Mouse (Mus musculus) naive thymus-derived CD4-positive, alpha-beta T cell, adult 5 months (primary cell): ENCODE results near the gene Olfr683. TPM values are rescaled to one million over a fixed set of nuclear protein-coding genes. Genes with fewer than 3 reads are reported as not detected.

ENCODE experiments used
- polyA plus RNA-seq: library from polyadenylated mRNA; unstranded; fragments of 100-300 nt; shearing (Covaris generic); gene quantifications from one replicate; pipeline ENCODE4 v1.2.1, GENCODE M21; 2017

Gene Olfr683
- polyA plus RNA-seq = not detected

GRCm38 (mm10) chr7:105146912-105147311 is at the start of gene Olfr683:
TSS of gene Olfr683 (minus strand) at chr7:105147012.

GRCm38 (mm10) chr7:105185912-105186311 is 39.1 kb upstream of the Olfr683 start, which contains the start of gene Olfr685:
TSS of gene Olfr685 (minus strand) at chr7:105186012.

GRCm38 (mm10) chr7:105163553-105163952 is 16.7 kb upstream of the Olfr683 start, which contains the start of gene Olfr684:
TSS of gene Olfr684 (minus strand) at chr7:105163653.

GRCm38 (mm10) chr7:105116536-105116935 is 30.3 kb downstream of the Olfr683 start, which contains the start of gene Olfr681:
TSS of gene Olfr681 (plus strand) at chr7:105116836.

GRCm38 (mm10) chr7:105092717-105093116 is 54.1 kb downstream of the Olfr683 start, which contains the start of gene Olfr680-ps1:
TSS of gene Olfr680-ps1 (minus strand) at chr7:105092817.

Other genes starting within 250 kb of the Olfr683 start
- gene Olfr667, start 225.5 kb downstream of the Olfr683 start, polyA plus RNA-seq = not detected
- not detected for gene Olfr668, start 219.0 kb downstream of the Olfr683 start, polyA plus RNA-seq
- gene Olfr669, start 212.8 kb downstream of the Olfr683 start, polyA plus RNA-seq = not detected
- gene Olfr670, start 184.4 kb downstream of the Olfr683 start, polyA plus RNA-seq = not detected
- gene Olfr671, start 167.9 kb downstream of the Olfr683 start, polyA plus RNA-seq = 0.17 TPM
- not detected for gene Olfr672, start 145.0 kb downstream of the Olfr683 start, polyA plus RNA-seq
- gene Olfr675, start 118.6 kb downstream of the Olfr683 start, polyA plus RNA-seq = not detected
- not detected for gene Olfr676, start 114.3 kb downstream of the Olfr683 start, polyA plus RNA-seq
- not detected for gene Olfr677, start 95.6 kb downstream of the Olfr683 start, polyA plus RNA-seq
- gene Olfr678, start 82.5 kb downstream of the Olfr683 start, polyA plus RNA-seq = not detected
- not detected for gene Olfr679, start 65.8 kb downstream of the Olfr683 start, polyA plus RNA-seq
- not detected for gene Olfr680-ps1, start 54.2 kb downstream of the Olfr683 start, polyA plus RNA-seq
- gene Olfr681, start 30.2 kb downstream of the Olfr683 start, polyA plus RNA-seq = not detected
- gene Olfr684, start 16.6 kb upstream of the Olfr683 start, polyA plus RNA-seq = not detected
- not detected for gene Olfr685, start 39.0 kb upstream of the Olfr683 start, polyA plus RNA-seq
- gene Olfr686, start 60.5 kb upstream of the Olfr683 start, polyA plus RNA-seq = not detected
- not detected for gene Olfr688, start 141.1 kb upstream of the Olfr683 start, polyA plus RNA-seq
- gene Olfr689, start 164.2 kb upstream of the Olfr683 start, polyA plus RNA-seq = 0.06 TPM
- gene Olfr690, start 187.1 kb upstream of the Olfr683 start, polyA plus RNA-seq = not detected
- gene Olfr691, start 195.3 kb upstream of the Olfr683 start, polyA plus RNA-seq = not detected
- not detected for gene Olfr692, start 221.2 kb upstream of the Olfr683 start, polyA plus RNA-seq
- not detected for gene Gm5901, start 228.0 kb upstream of the Olfr683 start, polyA plus RNA-seq